Mouse (Mus musculus) embryonic fibroblast, embryonic 13.5 days (primary cell): ENCODE results near the gene Dok3. TPM values are rescaled to one million over a fixed set of nuclear protein-coding genes. Genes with fewer than 3 reads are reported as not detected.
"Not testable (repeated sequence)": the region's sequence is repeated elsewhere in the genome, so short reads cannot be mapped to it uniquely, and the experiment has no call there.

Experiments
- H3K27ac ChIP-seq: 2 replicates; pipeline ENCODE4 v1.5.1; 2012; ENCODE audit warnings: low read length, control low read depth, inconsistent platforms; ENCODE audit not compliant: insufficient read depth
- H3K4me1 ChIP-seq: 2 replicates; pipeline ENCODE4 v1.6.1; 2011; ENCODE audit warnings: low read length; ENCODE audit not compliant: control insufficient read depth, insufficient read depth
- H3K4me3 ChIP-seq: 2 replicates; pipeline ENCODE4 v1.5.1; 2011; ENCODE audit warnings: mild to moderate bottlenecking, control low read depth, low read length; ENCODE audit not compliant: insufficient read depth
- CTCF ChIP-seq: IDR thresholded peaks from 2 replicates; pipeline ENCODE4 v1.5.1; 2011; ENCODE audit warnings: mild to moderate bottlenecking, control low read depth, low read length, moderate library complexity, borderline replicate concordance; ENCODE audit not compliant: insufficient read depth
- POLR2A ChIP-seq: IDR thresholded peaks from 2 replicates; pipeline ENCODE4 v1.6.1; 2011; ENCODE audit warnings: low read depth, mild to moderate bottlenecking, control low read depth, low read length, moderate library complexity
- polyA plus RNA-seq: library from polyadenylated mRNA; stranded (reverse); fragments of >200 nt; gene quantifications from 2 replicates; pipeline ENCODE4 v1.2.4, GENCODE M21; 2011; ENCODE audit warnings: low read depth; ENCODE audit not compliant: missing spikeins, insufficient read length

Gene Dok3
- polyA plus RNA-seq, 1 experiment, result 0.79 TPM

GRCm38 (mm10) chr13:55569726-55570285 lies 40.7 kb upstream of the Dok3 start:
- TF ChIP-seq POLR2A (no peak), CTCF (no peak)
- peak overlapping the region; percentile 86 for H3K4me3 ChIP-seq
- peaks cover 7% of the 10 kb centered on the region; the same call in 1 of the 2 replicates for H3K4me1 ChIP-seq
- H3K27ac ChIP-seq, result no peak overlapping the region

- H3K27ac ChIP-seq, H3K4me3 ChIP-seq: not testable (repeated sequence)
Measured at GRCm38 (mm10) chr13:55568524-55568923, 39.4 kb upstream of the Dok3 start.

GRCm38 (mm10) chr13:55567949-55568348 lies 38.9 kb upstream of the Dok3 start:
- no peak overlapping the region for H3K4me3 ChIP-seq
- H3K4me1 ChIP-seq, result peaks cover 7% of the 10 kb centered on the region; the same call in 1 of the 2 replicates
- TF ChIP-seq CTCF, result no peak
- TF ChIP-seq POLR2A, result no peak
- H3K27ac ChIP-seq, result no peak overlapping the region

More at GRCm38 (mm10) chr13:55568524-55568923, 39.4 kb upstream of the Dok3 start:
- not testable (repeated sequence) for H3K4me1 ChIP-seq

GRCm38 (mm10) chr13:55567001-55567400 lies 37.9 kb upstream of the Dok3 start:
- TF ChIP-seq CTCF (no peak), POLR2A (no peak)
- H3K27ac ChIP-seq, result no peak overlapping the region

GRCm38 (mm10) chr13:55563266-55563879 lies 34.3 kb upstream of the Dok3 start:
- Histone ChIP-seq H3K4me1 (peaks cover 5% of the 10 kb centered on the region; the same call in 1 of the 2 replicates), H3K27ac (no peak overlapping the region), H3K4me3 (no peak overlapping the region)
- no peak for TF ChIP-seq POLR2A
- TF ChIP-seq CTCF, result no peak

More at GRCm38 (mm10) chr13:55567001-55567400, 37.9 kb upstream of the Dok3 start:
- no peak overlapping the region for H3K4me3 ChIP-seq
- H3K4me1 ChIP-seq, result peaks cover 7% of the 10 kb centered on the region; the same call in 1 of the 2 replicates

GRCm38 (mm10) chr13:55557499-55557898 lies 28.4 kb upstream of the Dok3 start:
- no peak for TF ChIP-seq CTCF
- no peak for TF ChIP-seq POLR2A
- Histone ChIP-seq H3K4me1 (no peaks in the 10 kb centered on the region), H3K4me3 (no peak overlapping the region), H3K27ac (no peak overlapping the region)

GRCm38 (mm10) chr13:55555921-55556320 lies 26.8 kb upstream of the Dok3 start:
- no peak for TF ChIP-seq CTCF
- TF ChIP-seq POLR2A, result no peak
- H3K27ac ChIP-seq, result no peak overlapping the region
- no peaks in the 10 kb centered on the region for H3K4me1 ChIP-seq
- H3K4me3 ChIP-seq, result no peak overlapping the region

GRCm38 (mm10) chr13:55549061-55549460 lies 20.0 kb upstream of the Dok3 start:
- no peak overlapping the region for H3K4me3 ChIP-seq
- no peak overlapping the region for H3K27ac ChIP-seq
- TF ChIP-seq POLR2A (no peak), CTCF (no peak)
- H3K4me1 ChIP-seq, result no peaks in the 10 kb centered on the region

GRCm38 (mm10) chr13:55548426-55548825 lies 19.3 kb upstream of the Dok3 start:
- H3K4me3 ChIP-seq, result no peak overlapping the region
- TF ChIP-seq CTCF, result no peak
- TF ChIP-seq POLR2A, result no peak
- no peak overlapping the region for H3K27ac ChIP-seq
- H3K4me1 ChIP-seq, result no peaks in the 10 kb centered on the region

GRCm38 (mm10) chr13:55547916-55548315 lies 18.8 kb upstream of the Dok3 start:
- H3K27ac ChIP-seq, result no peak overlapping the region
- no peak for TF ChIP-seq POLR2A
- TF ChIP-seq CTCF, result no peak
- H3K4me3 ChIP-seq, result no peak overlapping the region
- no peaks in the 10 kb centered on the region for H3K4me1 ChIP-seq
